Mouse (Mus musculus): ENCODE data around the gene Gm5478.
A peak's percentile ranks its signal among the peaks of the same experiment; 100 is the strongest.
"Not testable (repeated sequence)": the region's sequence is repeated elsewhere in the genome, so short reads cannot be mapped to it uniquely, and the experiment has no call there.

Gene Gm5478

GRCm38 (mm10) chr15:101647280-101647679 lies at the start of gene Gm5478:
Gm5478 (minus strand) TSS chr15:101647380.
- DNase-seq (ENCODE audit: low read depth), result no peak

GRCm38 (mm10) chr15:101694207-101694606 lies 47.0 kb upstream of the Gm5478 start, which contains the start of gene Krt6a:
Krt6a (minus strand) TSS chr15:101694307.
- DNase-seq (ENCODE audit: low read depth), result no peak

- not testable (repeated sequence) for DNase-seq (ENCODE audit: low read depth)
These were observed 43.3 kb upstream of the Gm5478 start for GRCm38 (mm10) chr15:101690460-101690859.

- DNase-seq (ENCODE audit: low read depth), result no peak
These were observed 41.0 kb upstream of the Gm5478 start for GRCm38 (mm10) chr15:101688161-101688560.

GRCm38 (mm10) chr15:101680187-101680586 lies 33.0 kb upstream of the Gm5478 start, which contains the start of gene Krt6b:
Krt6b (minus strand) TSS chr15:101680287.
- no peak for DNase-seq (ENCODE audit: low read depth)

- DNase-seq (ENCODE audit: low read depth), result no peak
These were observed 28.8 kb upstream of the Gm5478 start for GRCm38 (mm10) chr15:101675978-101676377.

- DNase-seq (ENCODE audit: low read depth), result no peak
These were observed 5.6 kb upstream of the Gm5478 start for GRCm38 (mm10) chr15:101652736-101653265.

- no peak for DNase-seq (ENCODE audit: low read depth)
These were observed 19.3 kb downstream of the Gm5478 start, which contains the start of gene Gm5414 for GRCm38 (mm10) chr15:101627884-101628283. Gm5414 (minus strand) TSS chr15:101628188.

GRCm38 (mm10) chr15:101599123-101599522 lies 48.1 kb downstream of the Gm5478 start:
- peak; percentile 11 for DNase-seq (ENCODE audit: low read depth)
